Mouse (Mus musculus): ENCODE results near the gene Trim24. TPM values are rescaled to one million over a fixed set of nuclear protein-coding genes. Genes with fewer than 3 reads are reported as not detected.

Gene Trim24
- polyA plus RNA-seq, 1 experiment from 2014 or later: 8.2 TPM

DNA sequence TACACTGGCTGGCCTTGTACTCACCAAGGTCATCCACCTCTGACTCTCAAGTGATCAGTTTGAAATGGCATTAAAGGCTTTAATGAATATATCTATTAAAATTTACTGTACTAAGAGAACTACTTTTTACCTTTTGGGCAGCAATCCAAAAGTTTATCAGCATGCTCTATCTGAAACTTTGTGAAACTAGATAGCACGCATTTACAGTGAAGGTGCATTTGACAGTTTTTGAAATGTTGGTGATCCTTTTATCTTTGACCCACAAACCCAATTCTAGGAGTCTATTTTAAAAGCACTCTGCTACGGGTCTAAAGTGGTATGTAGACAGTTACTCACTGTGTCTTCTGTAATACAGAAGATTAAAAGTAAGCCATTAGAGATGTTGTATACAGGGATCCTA, 23.0 kb downstream of the Trim24 start:
- no peak for ATAC-seq (replicated peaks; ENCODE audit: extremely low read depth, insufficient read depth, low FRiP score)
- peaks cover 6% of the 10 kb centered on the region for H3K4me1 ChIP-seq (ENCODE audit: control insufficient read depth, insufficient read depth, low read length)
- H3K27me3 ChIP-seq (ENCODE audit: control insufficient read depth, insufficient read depth, low read length): no peaks in the 10 kb centered on the region
- H3K9me3 ChIP-seq (replicated peaks; ENCODE audit: control insufficient read depth, low read length): no peaks in the 10 kb centered on the region
- no peak overlapping the region for H3K4me2 ChIP-seq (ENCODE audit: low read depth, low read length)
- H3K4me3 ChIP-seq (ENCODE audit: low read length): no peak overlapping the region
- 46% methylated on average over 2 of the region's 2 CpGs for WGBS
- peak overlapping the region; percentile 31; the same call in 1 of the 2 replicates for H3K27ac ChIP-seq (ENCODE audit: low read length)
- no peak overlapping the region for H3K9ac ChIP-seq (ENCODE audit: low read length)
- H3K36me3 ChIP-seq (ENCODE audit: control insufficient read depth, insufficient read depth): no peaks in the 10 kb centered on the region

DNA sequence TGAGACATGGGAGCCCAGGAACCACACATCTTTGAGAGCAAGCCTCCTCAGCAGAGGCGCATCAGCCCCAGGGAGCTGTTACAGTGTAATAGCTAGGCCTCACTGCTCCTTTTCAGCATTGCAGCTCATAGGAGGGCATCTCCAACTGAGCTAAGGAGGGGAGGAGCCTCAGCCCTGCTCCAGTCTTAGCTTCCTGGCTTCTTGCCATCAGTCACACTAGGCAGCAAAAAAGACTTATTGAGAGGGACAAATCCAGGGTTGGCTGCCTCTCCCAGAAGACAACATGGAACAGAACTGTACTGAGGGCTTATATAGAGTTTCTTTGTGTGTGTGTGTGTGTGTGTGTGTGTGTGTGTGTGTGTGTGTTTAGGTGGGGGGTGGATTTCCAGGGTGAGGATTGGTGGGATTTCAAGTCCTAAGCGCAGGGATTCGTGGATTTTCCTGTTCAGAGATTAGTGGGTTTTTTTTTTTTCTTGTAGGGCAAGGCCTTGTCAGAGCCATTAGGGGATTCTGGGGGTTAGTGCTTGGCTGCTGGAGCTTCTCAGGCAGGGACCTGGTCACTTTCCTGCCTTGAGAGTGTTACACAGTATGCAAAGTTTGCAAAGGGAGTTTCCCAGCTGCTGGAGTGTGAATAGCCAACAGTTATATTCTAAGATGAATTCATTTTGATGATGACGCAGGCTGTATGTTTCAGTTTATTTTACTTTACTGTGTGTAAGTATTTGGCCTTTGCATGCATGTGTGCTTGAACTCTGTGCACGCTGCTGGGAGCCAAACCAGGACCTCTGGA, 25.2 kb downstream of the Trim24 start:
- ATAC-seq (replicated peaks; ENCODE audit: extremely low read depth, insufficient read depth, low FRiP score): peak; percentile 67
- Histone ChIP-seq H3K4me1 (ENCODE audit: control insufficient read depth, insufficient read depth, low read length) (peaks cover 6% of the 10 kb centered on the region), H3K27ac (ENCODE audit: low read length) (peak overlapping the region; percentile 56), H3K4me3 (ENCODE audit: low read length) (no peak overlapping the region), H3K4me2 (ENCODE audit: low read depth, low read length) (no peak overlapping the region), H3K9me3 (replicated peaks; ENCODE audit: control insufficient read depth, low read length) (no peaks in the 10 kb centered on the region), H3K27me3 (ENCODE audit: control insufficient read depth, insufficient read depth, low read length) (no peaks in the 10 kb centered on the region), H3K9ac (ENCODE audit: low read length) (no peak overlapping the region), H3K36me3 (ENCODE audit: control insufficient read depth, insufficient read depth) (no peaks in the 10 kb centered on the region)
- WGBS: 72% methylated on average over 5 of the region's 5 CpGs

DNA sequence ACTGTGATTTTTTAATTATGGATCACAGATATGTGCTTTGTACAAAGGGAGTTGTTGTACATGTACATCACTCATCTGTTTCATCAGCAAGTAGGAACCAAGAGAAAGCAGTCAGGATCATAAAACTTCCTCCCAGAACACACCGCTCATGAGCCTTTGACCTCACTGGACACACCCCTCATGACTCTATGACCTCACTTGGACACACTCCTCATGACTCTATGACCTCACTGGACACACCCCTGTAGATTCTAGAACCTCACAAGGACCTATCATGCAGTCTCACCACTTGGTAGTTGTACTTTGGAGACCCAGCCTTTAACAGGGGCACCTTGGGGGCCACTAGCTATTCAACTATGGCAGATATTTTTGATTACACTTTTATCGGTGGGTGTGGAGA, 29.6 kb downstream of the Trim24 start:
- Histone ChIP-seq H3K27ac (ENCODE audit: low read length) (no peak overlapping the region), H3K4me3 (ENCODE audit: low read length) (no peak overlapping the region), H3K4me2 (ENCODE audit: low read depth, low read length) (no peak overlapping the region), H3K9ac (ENCODE audit: low read length) (no peak overlapping the region), H3K9me3 (replicated peaks; ENCODE audit: control insufficient read depth, low read length) (no peaks in the 10 kb centered on the region), H3K36me3 (ENCODE audit: control insufficient read depth, insufficient read depth) (peaks cover 5% of the 10 kb centered on the region; the same call in 1 of the 2 replicates), H3K27me3 (ENCODE audit: control insufficient read depth, insufficient read depth, low read length) (no peaks in the 10 kb centered on the region), H3K4me1 (ENCODE audit: control insufficient read depth, insufficient read depth, low read length) (peaks cover 6% of the 10 kb centered on the region)
- no peak for ATAC-seq (replicated peaks; ENCODE audit: extremely low read depth, insufficient read depth, low FRiP score)
- WGBS: 87% methylated on average over 2 of the region's 2 CpGs

DNA sequence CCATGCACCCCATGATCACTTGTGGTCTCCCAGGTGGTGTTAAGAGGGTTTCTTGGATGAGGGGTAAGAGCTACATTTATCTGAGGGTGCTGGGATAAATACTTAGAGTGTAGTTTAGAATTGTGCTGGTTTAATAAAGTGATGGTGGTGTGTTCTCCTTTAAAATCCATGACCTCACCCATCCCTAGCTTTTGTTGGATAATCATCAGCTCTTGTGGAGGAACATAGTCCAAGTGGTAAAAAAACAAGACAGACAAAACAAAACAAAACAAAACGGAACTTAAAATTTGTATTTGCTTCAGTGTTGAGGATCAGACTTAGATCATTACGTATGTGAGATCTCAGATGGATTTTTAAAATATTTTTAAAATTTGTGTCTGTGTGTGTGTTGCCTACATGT, 31.2 kb downstream of the Trim24 start:
- 84% methylated on average over 2 of the region's 2 CpGs for WGBS
- Histone ChIP-seq H3K4me1 (ENCODE audit: control insufficient read depth, insufficient read depth, low read length) (no peaks in the 10 kb centered on the region), H3K27me3 (ENCODE audit: control insufficient read depth, insufficient read depth, low read length) (no peaks in the 10 kb centered on the region), H3K9me3 (replicated peaks; ENCODE audit: control insufficient read depth, low read length) (no peaks in the 10 kb centered on the region), H3K9ac (ENCODE audit: low read length) (no peak overlapping the region), H3K4me2 (ENCODE audit: low read depth, low read length) (no peak overlapping the region), H3K4me3 (ENCODE audit: low read length) (no peak overlapping the region), H3K36me3 (ENCODE audit: control insufficient read depth, insufficient read depth) (peaks cover 8% of the 10 kb centered on the region), H3K27ac (ENCODE audit: low read length) (no peak overlapping the region)
- no peak for ATAC-seq (replicated peaks; ENCODE audit: extremely low read depth, insufficient read depth, low FRiP score)

DNA sequence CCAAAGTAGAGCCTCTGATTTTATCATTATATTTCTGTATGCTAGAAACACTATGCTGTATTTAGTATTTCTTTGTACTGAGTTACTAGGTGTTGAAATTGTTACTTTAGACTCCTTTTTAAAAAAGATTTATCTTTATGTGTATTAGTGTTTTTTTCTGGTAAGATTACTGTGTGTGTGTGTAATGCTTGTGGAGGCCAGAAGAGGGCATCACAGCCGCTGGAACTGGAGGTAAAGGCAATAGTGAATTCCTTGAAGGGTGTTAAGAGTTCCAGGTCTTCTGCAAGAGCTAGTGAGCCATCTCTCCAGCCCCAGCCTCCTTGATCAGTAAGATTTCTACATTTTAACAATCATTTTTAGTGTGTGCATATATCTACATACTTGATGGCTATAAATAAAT, 33.2 kb downstream of the Trim24 start:
- no peaks in the 10 kb centered on the region for H3K4me1 ChIP-seq (ENCODE audit: control insufficient read depth, insufficient read depth, low read length)
- no peaks in the 10 kb centered on the region for H3K27me3 ChIP-seq (ENCODE audit: control insufficient read depth, insufficient read depth, low read length)
- no peak overlapping the region for H3K4me2 ChIP-seq (ENCODE audit: low read depth, low read length)
- ATAC-seq (replicated peaks; ENCODE audit: extremely low read depth, insufficient read depth, low FRiP score): no peak
- no peak overlapping the region for H3K27ac ChIP-seq (ENCODE audit: low read length)
- WGBS: 69% methylated on average over 1 of the region's 1 CpGs
- H3K9ac ChIP-seq (ENCODE audit: low read length): no peak overlapping the region
- no peaks in the 10 kb centered on the region for H3K9me3 ChIP-seq (replicated peaks; ENCODE audit: control insufficient read depth, low read length)
- peaks cover 14% of the 10 kb centered on the region for H3K36me3 ChIP-seq (ENCODE audit: control insufficient read depth, insufficient read depth)
- H3K4me3 ChIP-seq (ENCODE audit: low read length): no peak overlapping the region

DNA sequence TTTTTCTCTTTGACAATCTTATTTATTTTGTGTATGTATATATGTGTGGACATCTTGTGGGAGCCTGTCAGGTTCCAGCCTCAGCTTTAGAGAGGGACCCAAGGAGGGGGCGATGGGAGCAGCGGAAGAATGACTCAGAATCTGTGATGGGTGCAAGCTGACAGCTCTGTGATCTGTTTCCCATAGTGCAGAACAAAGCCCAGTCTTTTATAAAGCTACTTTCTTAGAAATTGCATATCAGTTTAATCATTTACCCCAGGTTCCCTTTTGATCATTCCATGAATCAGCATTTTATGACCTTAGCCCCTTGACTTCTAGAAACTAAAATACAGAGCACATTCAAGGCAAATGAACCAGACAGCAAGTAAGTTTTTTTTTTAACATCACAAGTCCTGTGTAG, 42.9 kb downstream of the Trim24 start:
- no peaks in the 10 kb centered on the region for H3K27me3 ChIP-seq (ENCODE audit: control insufficient read depth, insufficient read depth, low read length)
- H3K9ac ChIP-seq (ENCODE audit: low read length): no peak overlapping the region
- no peak for ATAC-seq (replicated peaks; ENCODE audit: extremely low read depth, insufficient read depth, low FRiP score)
- H3K4me3 ChIP-seq (ENCODE audit: low read length): no peak overlapping the region
- no peak overlapping the region for H3K27ac ChIP-seq (ENCODE audit: low read length)
- 94% methylated on average over 2 of the region's 2 CpGs for WGBS
- H3K4me1 ChIP-seq (ENCODE audit: control insufficient read depth, insufficient read depth, low read length): no peaks in the 10 kb centered on the region
- peaks cover 7% of the 10 kb centered on the region; the same call in 1 of the 2 replicates for H3K9me3 ChIP-seq (replicated peaks; ENCODE audit: control insufficient read depth, low read length)
- peaks cover 25% of the 10 kb centered on the region for H3K36me3 ChIP-seq (ENCODE audit: control insufficient read depth, insufficient read depth)
- no peak overlapping the region for H3K4me2 ChIP-seq (ENCODE audit: low read depth, low read length)

DNA sequence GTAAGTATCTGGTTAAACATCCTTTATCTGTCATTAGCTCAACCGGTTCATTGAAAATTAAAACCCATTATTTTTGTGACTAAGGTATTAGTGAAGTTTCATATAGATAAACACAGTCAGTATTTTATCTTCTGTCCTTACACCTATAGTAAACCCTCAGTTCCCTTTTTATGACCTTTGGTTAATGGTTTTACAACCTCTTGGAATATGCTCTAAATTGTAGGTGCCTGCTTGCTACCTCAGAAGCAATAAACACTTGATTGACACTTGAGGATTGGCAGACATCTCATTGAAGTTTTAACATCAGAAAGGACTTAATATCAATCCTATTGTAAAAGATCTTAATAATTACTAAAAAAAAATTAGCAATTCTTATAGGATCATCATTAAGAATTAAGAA, 54.5 kb downstream of the Trim24 start:
- WGBS: 95% methylated on average over 1 of the region's 1 CpGs
- Histone ChIP-seq H3K4me1 (ENCODE audit: control insufficient read depth, insufficient read depth, low read length) (no peaks in the 10 kb centered on the region), H3K4me2 (ENCODE audit: low read depth, low read length) (no peak overlapping the region), H3K9me3 (replicated peaks; ENCODE audit: control insufficient read depth, low read length) (no peaks in the 10 kb centered on the region), H3K36me3 (ENCODE audit: control insufficient read depth, insufficient read depth) (peaks cover 13% of the 10 kb centered on the region), H3K27me3 (ENCODE audit: control insufficient read depth, insufficient read depth, low read length) (no peaks in the 10 kb centered on the region), H3K9ac (ENCODE audit: low read length) (no peak overlapping the region), H3K4me3 (ENCODE audit: low read length) (no peak overlapping the region), H3K27ac (ENCODE audit: low read length) (no peak overlapping the region)
- no peak for ATAC-seq (replicated peaks; ENCODE audit: extremely low read depth, insufficient read depth, low FRiP score)

DNA sequence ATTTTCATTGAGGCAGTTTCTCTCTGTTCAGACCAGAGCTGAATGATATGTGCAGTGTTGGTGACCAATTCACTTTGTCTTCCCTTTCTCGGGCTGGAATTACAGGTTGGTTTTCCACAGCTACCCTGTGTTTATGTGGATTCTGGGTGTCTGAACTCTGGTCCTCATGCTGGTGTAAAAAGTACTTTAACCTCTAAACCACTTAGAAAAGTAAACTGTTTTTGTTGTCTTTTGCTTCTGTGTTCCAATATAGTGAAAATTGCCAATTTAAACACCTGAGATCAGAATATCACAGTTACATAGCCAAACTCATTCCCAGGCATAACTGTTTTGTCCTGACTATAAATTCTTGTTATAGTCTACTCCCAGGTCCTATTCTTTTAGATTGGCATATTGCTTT, 56.1 kb downstream of the Trim24 start:
- no peaks in the 10 kb centered on the region for H3K4me1 ChIP-seq (ENCODE audit: control insufficient read depth, insufficient read depth, low read length)
- H3K4me2 ChIP-seq (ENCODE audit: low read depth, low read length): no peak overlapping the region
- H3K9ac ChIP-seq (ENCODE audit: low read length): no peak overlapping the region
- H3K27me3 ChIP-seq (ENCODE audit: control insufficient read depth, insufficient read depth, low read length): no peaks in the 10 kb centered on the region
- H3K4me3 ChIP-seq (ENCODE audit: low read length): no peak overlapping the region
- H3K27ac ChIP-seq (ENCODE audit: low read length): no peak overlapping the region
- 97% methylated on average over 1 of the region's 1 CpGs for WGBS
- no peaks in the 10 kb centered on the region for H3K9me3 ChIP-seq (replicated peaks; ENCODE audit: control insufficient read depth, low read length)
- peaks cover 16% of the 10 kb centered on the region for H3K36me3 ChIP-seq (ENCODE audit: control insufficient read depth, insufficient read depth)
- no peak for ATAC-seq (replicated peaks; ENCODE audit: extremely low read depth, insufficient read depth, low FRiP score)

DNA sequence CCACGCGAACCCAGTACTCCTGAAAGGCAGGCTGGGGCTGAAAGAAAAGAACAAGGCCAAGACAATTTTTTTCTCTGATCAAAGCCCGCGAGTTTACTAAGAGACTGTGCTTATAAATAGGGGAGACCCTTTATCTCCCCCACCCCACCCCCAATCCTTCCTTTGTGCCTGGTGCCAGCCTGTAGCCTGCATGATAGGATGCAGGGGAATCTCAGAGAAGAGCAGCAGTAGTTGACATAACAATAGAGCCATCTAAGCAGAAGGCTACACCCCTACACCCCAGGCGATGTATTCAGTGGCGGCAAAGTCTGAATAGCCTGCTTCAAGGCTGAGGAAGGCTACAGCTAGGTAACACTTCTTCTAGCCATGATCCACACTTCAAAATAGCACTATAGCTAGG, 65.9 kb downstream of the Trim24 start:
- no peak overlapping the region for H3K4me2 ChIP-seq (ENCODE audit: low read depth, low read length)
- no peak for ATAC-seq (replicated peaks; ENCODE audit: extremely low read depth, insufficient read depth, low FRiP score)
- no peaks in the 10 kb centered on the region; the same call in 1 of the 2 replicates for H3K4me1 ChIP-seq (ENCODE audit: control insufficient read depth, insufficient read depth, low read length)
- no peaks in the 10 kb centered on the region for H3K27me3 ChIP-seq (ENCODE audit: control insufficient read depth, insufficient read depth, low read length)
- no peak overlapping the region for H3K4me3 ChIP-seq (ENCODE audit: low read length)
- H3K9me3 ChIP-seq (replicated peaks; ENCODE audit: control insufficient read depth, low read length): no peaks in the 10 kb centered on the region
- H3K9ac ChIP-seq (ENCODE audit: low read length): no peak overlapping the region
- H3K36me3 ChIP-seq (ENCODE audit: control insufficient read depth, insufficient read depth): peaks cover 11% of the 10 kb centered on the region
- WGBS: 74% methylated on average over 6 of the region's 6 CpGs
- no peak overlapping the region for H3K27ac ChIP-seq (ENCODE audit: low read length)

Data from heart, embryonic 16.5 days (tissue).